Mouse (Mus musculus): ENCODE measurements around the gene Oas1f. TPM values are rescaled to one million over a fixed set of nuclear protein-coding genes. Genes with fewer than 3 reads are reported as not detected.
"Not testable (repeated sequence)": the region's sequence is repeated elsewhere in the genome, so short reads cannot be mapped to it uniquely, and the experiment has no call there.

Oas1f gene
- polyA plus RNA-seq, 1 experiment from 2014 or later, result not detected

DNA sequence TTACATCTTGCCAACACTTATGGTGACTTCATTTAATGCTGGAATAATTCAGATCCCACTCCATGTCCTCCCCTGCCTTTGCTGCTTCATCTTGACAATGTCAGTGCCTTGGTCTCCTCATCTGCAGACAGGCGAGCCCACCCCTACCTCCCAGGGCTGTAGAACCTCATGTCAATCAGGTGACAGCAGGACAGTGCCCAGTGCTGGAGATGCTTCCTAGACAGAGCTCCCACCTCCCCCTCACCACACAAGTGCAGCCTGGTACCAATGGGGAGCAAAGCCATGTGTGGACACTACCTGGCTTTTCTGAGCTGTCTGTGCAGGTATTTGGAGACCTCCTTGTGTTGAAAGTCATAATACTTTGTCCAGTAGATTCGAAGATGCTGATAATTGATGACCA, 31.6 kb downstream of the Oas1f start:
- not testable (repeated sequence) for H3K27me3 ChIP-seq; H3K9ac ChIP-seq (replicated peaks); H3K36me3 ChIP-seq; H3K4me3 ChIP-seq; H3K4me1 ChIP-seq; ATAC-seq (replicated peaks); H3K27ac ChIP-seq (replicated peaks); H3K4me2 ChIP-seq (replicated peaks); H3K9me3 ChIP-seq
- WGBS, result 62% methylated on average over 2 of the region's 2 CpGs

DNA sequence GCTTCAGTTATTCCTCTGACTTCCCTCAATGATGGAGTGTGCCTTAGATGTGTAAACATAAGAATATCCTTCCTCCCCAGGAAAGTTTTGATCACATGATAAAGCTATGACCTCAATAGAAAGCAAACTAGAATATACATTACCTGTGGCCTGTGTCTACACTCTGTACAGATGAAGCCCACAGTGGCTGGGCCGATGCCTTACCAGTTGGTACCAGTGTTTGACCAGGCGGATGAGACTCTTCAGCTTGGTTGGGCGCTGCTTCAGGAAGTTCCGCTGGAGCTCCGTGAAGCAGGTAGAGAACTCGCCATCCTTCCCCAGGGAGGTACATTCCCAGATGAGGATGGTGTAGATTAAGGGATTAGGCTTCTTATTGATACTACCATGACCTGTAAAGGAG, 34.5 kb downstream of the Oas1f start:
- not testable (repeated sequence) for H3K9me3 ChIP-seq; H3K36me3 ChIP-seq; H3K4me1 ChIP-seq; H3K4me2 ChIP-seq (replicated peaks); ATAC-seq (replicated peaks); H3K27me3 ChIP-seq; H3K9ac ChIP-seq (replicated peaks); H3K4me3 ChIP-seq; H3K27ac ChIP-seq (replicated peaks)
- 93% methylated on average over 6 of the region's 6 CpGs for WGBS

DNA sequence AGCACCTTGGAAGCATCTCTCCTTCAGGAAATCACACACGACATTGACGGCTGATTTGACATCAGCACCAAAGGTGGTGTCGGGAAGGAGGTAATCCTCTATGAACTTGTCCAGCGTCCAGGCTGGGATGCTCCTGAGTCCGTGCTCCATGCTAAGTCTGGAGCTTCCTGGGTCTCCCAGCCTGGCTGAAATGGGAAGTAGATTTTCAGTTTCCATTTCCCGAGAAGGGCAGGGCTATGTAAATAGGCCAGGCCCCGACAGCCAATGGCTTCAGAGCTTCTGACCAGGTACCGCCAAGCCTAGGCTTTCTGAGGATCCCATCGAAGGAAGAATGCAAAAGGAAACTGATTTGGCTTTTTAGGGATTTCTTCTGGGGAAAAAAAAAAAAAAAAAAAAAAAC, 40.2 kb downstream of the Oas1f start, which contains the start of gene Oas1g:
Oas1g (minus strand) TSS at position 201 of the 400 bp plus-strand sequence.
- H3K9me3 ChIP-seq; H3K27me3 ChIP-seq; H3K27ac ChIP-seq (replicated peaks); H3K4me2 ChIP-seq (replicated peaks); H3K4me3 ChIP-seq; H3K36me3 ChIP-seq; H3K4me1 ChIP-seq; H3K9ac ChIP-seq (replicated peaks); ATAC-seq (replicated peaks): not testable (repeated sequence)
- 31% methylated on average over 6 of the region's 9 CpGs for WGBS

- H3K27ac ChIP-seq (replicated peaks), result no peak overlapping the region
- H3K27me3 ChIP-seq, result no peaks in the 10 kb centered on the region
- no peak overlapping the region for H3K4me3 ChIP-seq
- H3K4me2 ChIP-seq (replicated peaks), result no peak overlapping the region
- no peaks in the 10 kb centered on the region for H3K9me3 ChIP-seq
- no peaks in the 10 kb centered on the region for H3K36me3 ChIP-seq
- WGBS, result 56% methylated on average over 6 of the region's 6 CpGs
- no peaks in the 10 kb centered on the region for H3K4me1 ChIP-seq
- no peak overlapping the region for H3K9ac ChIP-seq (replicated peaks)
- no peak for ATAC-seq (replicated peaks)
Measured at GRCm38 (mm10) chr5:120887831-120888230, 40.7 kb downstream of the Oas1f start.

DNA sequence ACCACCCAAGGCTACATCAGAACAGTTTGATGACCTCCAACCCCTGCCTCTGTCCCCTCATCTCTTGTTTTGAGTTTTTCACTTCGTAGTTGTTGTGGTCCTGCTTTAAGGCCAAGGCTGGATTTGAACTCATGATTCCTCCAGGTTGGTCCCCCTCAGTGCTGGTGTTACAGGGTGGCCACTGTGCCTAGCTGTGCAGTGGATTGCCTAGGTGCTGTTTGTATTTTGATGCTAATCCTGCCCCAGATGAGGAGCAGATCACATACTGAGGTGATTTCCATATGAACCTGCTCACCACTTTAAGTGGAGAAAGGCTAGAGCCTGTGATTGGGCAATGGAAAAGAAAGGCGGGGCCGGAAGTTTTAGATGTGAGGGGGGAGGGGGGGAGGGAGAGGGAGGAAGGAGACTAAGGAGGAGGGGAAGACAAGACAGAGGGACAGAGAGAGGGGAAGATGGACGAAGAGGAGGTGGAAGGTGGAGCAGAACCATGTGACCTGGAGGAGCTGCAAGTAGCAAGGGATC, 41.2 kb downstream of the Oas1f start:
- H3K4me1 ChIP-seq; H3K27ac ChIP-seq (replicated peaks); H3K9me3 ChIP-seq; H3K36me3 ChIP-seq; H3K9ac ChIP-seq (replicated peaks); H3K4me3 ChIP-seq; H3K4me2 ChIP-seq (replicated peaks); ATAC-seq (replicated peaks); H3K27me3 ChIP-seq: not testable (repeated sequence)
- 50% methylated on average over 4 of the region's 4 CpGs for WGBS

DNA sequence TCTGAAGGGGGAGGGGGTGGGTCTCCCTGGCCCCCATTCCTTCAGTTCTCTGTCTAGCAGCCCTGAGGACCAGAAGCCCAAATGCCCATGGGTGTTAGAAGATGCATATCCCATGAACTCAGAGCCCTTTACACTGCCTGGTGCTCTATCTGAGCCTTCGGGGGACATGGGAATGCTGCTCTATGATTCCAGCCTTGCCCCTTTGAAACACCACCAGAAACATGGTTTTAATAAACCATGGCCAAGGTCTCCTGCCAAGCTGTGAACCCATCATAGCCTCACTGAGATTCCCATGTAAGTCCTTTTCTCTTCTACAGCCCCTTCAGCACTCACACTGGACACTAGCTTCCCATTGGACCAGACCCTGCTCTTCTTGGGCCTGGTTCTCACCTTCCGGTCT, 42.9 kb downstream of the Oas1f start:
- no peak overlapping the region for H3K27ac ChIP-seq (replicated peaks)
- H3K4me1 ChIP-seq, result no peaks in the 10 kb centered on the region
- no peaks in the 10 kb centered on the region for H3K27me3 ChIP-seq
- no peaks in the 10 kb centered on the region for H3K36me3 ChIP-seq
- H3K4me2 ChIP-seq (replicated peaks), result no peak overlapping the region
- H3K9me3 ChIP-seq, result no peaks in the 10 kb centered on the region
- WGBS, result 85% methylated on average over 2 of the region's 2 CpGs
- ATAC-seq (replicated peaks), result no peak
- H3K4me3 ChIP-seq, result no peak overlapping the region
- H3K9ac ChIP-seq (replicated peaks), result no peak overlapping the region

DNA sequence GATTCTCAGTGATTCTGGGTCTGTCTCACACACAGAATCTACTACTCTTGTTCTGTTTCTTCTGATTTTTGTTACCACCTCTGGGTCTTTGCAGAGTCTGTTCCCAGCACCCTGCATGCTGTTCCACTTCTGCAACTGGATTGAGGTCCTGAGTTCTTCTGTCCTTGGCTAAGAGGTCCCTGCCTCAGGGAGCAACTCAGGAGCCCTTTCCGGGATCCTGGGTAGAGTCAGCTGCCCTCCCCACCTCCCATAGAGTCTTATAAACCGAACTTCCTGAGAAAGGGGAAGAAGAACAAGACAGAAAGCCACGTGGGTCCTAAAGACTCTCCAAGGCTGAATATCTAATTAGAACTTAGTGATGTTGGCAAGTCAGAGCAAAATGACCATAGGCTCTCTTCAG, 43.8 kb downstream of the Oas1f start:
- H3K9me3 ChIP-seq, result no peaks in the 10 kb centered on the region
- H3K4me3 ChIP-seq, result no peak overlapping the region
- no peaks in the 10 kb centered on the region for H3K4me1 ChIP-seq
- WGBS, result 47% methylated on average over 3 of the region's 3 CpGs
- no peak overlapping the region for H3K27ac ChIP-seq (replicated peaks)
- H3K9ac ChIP-seq (replicated peaks), result no peak overlapping the region
- H3K27me3 ChIP-seq, result no peaks in the 10 kb centered on the region
- H3K4me2 ChIP-seq (replicated peaks), result no peak overlapping the region
- no peaks in the 10 kb centered on the region for H3K36me3 ChIP-seq
- no peak for ATAC-seq (replicated peaks)

DNA sequence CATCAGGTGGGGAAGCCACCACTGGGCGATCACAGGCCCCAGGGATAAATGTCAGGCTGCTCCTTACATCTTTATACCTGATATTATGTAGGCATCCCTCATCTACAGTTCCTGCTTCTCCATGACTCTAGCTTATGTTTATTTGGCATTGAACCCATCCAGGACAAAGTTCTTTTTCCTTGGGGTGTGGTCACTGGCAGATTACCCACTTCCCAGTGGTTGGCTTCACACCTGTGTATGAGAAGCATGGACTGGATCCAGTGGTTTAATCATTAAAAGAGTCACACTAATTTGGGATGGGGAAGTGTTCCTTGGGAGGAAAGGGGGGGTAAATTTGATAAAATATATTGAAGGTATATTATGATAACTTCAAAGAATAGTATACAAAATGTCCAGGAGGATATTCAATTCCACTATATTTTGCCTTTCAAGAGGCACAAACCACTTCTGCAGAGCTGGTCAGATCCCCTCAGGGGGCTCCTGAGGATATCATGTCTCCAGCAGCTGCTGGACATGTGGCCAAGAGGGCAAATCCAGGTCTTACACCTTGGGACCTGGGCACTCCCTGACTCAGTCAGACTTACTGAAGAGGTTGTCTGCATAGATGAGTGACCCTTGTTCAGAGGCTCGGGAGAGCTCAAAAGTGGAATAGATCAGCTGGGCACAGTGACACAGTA, 44.5 kb downstream of the Oas1f start:
- H3K9me3 ChIP-seq; ATAC-seq (replicated peaks); H3K27ac ChIP-seq (replicated peaks); H3K4me3 ChIP-seq; H3K4me1 ChIP-seq; H3K36me3 ChIP-seq; H3K27me3 ChIP-seq; H3K4me2 ChIP-seq (replicated peaks); H3K9ac ChIP-seq (replicated peaks): not testable (repeated sequence)
- WGBS, result 84% methylated on average over 2 of the region's 2 CpGs

DNA sequence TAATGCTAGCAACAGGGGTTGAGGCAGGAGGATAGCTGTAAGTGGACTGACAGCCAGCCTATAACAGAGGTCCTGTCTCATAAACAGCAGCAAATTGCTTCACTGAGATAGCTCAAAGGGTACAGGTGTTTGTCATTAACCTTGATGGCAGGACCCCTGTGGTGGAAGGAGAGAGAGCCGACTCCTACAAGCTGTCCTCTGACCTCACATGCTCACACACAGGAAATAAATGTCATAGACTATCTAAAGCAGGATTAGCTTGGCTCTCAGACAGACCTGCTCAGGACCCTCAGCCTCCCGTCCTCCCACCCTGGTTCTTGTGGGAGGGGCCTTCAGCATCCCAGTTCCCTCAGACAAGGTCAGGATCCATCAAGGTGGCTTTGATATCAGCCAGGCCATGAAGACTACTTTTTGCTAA, 45.1 kb downstream of the Oas1f start:
- no peak overlapping the region for H3K4me2 ChIP-seq (replicated peaks)
- 72% methylated on average over 2 of the region's 2 CpGs for WGBS
- no peak for ATAC-seq (replicated peaks)

GRCm38 (mm10) chr5:120893866-120894265, 46.7 kb downstream of the Oas1f start:
- H3K4me3 ChIP-seq; H3K27ac ChIP-seq (replicated peaks); H3K27me3 ChIP-seq; H3K4me2 ChIP-seq (replicated peaks); H3K9me3 ChIP-seq; H3K36me3 ChIP-seq; H3K4me1 ChIP-seq; ATAC-seq (replicated peaks); H3K9ac ChIP-seq (replicated peaks): not testable (repeated sequence)
- 93% methylated on average over 4 of the region's 4 CpGs for WGBS

More for the DNA sequence above, 45.1 kb downstream of the Oas1f start:
- Histone ChIP-seq H3K36me3 (no peaks in the 10 kb centered on the region), H3K4me1 (no peaks in the 10 kb centered on the region), H3K27ac (replicated peaks) (no peak overlapping the region), H3K4me3 (no peak overlapping the region), H3K27me3 (no peaks in the 10 kb centered on the region), H3K9me3 (no peaks in the 10 kb centered on the region), H3K9ac (replicated peaks) (no peak overlapping the region)

GRCm38 (mm10) chr5:120894692-120895091, 47.5 kb downstream of the Oas1f start:
- H3K4me1 ChIP-seq; H3K4me2 ChIP-seq (replicated peaks); H3K4me3 ChIP-seq; H3K9me3 ChIP-seq; ATAC-seq (replicated peaks); H3K9ac ChIP-seq (replicated peaks); H3K36me3 ChIP-seq; H3K27me3 ChIP-seq; H3K27ac ChIP-seq (replicated peaks): not testable (repeated sequence)
- 88% methylated on average over 2 of the region's 2 CpGs for WGBS

- Histone ChIP-seq H3K9me3 (no peaks in the 10 kb centered on the region), H3K4me2 (replicated peaks) (no peak overlapping the region), H3K36me3 (no peaks in the 10 kb centered on the region), H3K9ac (replicated peaks) (no peak overlapping the region), H3K27me3 (no peaks in the 10 kb centered on the region), H3K4me1 (no peaks in the 10 kb centered on the region), H3K27ac (replicated peaks) (no peak overlapping the region), H3K4me3 (no peak overlapping the region)
- no peak for ATAC-seq (replicated peaks)
- WGBS, result 88% methylated on average over 11 of the region's 11 CpGs
Measured at GRCm38 (mm10) chr5:120895231-120895900, 48.2 kb downstream of the Oas1f start.

GRCm38 (mm10) chr5:120898307-120898706, 51.1 kb downstream of the Oas1f start:
- Histone ChIP-seq H3K27me3 (no peaks in the 10 kb centered on the region), H3K36me3 (no peaks in the 10 kb centered on the region), H3K9me3 (no peaks in the 10 kb centered on the region), H3K4me3 (no peak overlapping the region), H3K4me2 (replicated peaks) (no peak overlapping the region), H3K9ac (replicated peaks) (no peak overlapping the region), H3K27ac (replicated peaks) (no peak overlapping the region), H3K4me1 (no peaks in the 10 kb centered on the region)
- no peak for ATAC-seq (replicated peaks)
- 85% methylated on average over 6 of the region's 6 CpGs for WGBS

All from forebrain, embryonic 15.5 days (tissue).